Mouse (Mus musculus): ENCODE measurements around the gene Hspb3. TPM values are rescaled to one million over a fixed set of nuclear protein-coding genes. Genes with fewer than 3 reads are reported as not detected.

The Hspb3 gene
- total and polyA plus RNA-seq, 2 experiments from 2014 or later, result 0.21 to 1.1 TPM

DNA sequence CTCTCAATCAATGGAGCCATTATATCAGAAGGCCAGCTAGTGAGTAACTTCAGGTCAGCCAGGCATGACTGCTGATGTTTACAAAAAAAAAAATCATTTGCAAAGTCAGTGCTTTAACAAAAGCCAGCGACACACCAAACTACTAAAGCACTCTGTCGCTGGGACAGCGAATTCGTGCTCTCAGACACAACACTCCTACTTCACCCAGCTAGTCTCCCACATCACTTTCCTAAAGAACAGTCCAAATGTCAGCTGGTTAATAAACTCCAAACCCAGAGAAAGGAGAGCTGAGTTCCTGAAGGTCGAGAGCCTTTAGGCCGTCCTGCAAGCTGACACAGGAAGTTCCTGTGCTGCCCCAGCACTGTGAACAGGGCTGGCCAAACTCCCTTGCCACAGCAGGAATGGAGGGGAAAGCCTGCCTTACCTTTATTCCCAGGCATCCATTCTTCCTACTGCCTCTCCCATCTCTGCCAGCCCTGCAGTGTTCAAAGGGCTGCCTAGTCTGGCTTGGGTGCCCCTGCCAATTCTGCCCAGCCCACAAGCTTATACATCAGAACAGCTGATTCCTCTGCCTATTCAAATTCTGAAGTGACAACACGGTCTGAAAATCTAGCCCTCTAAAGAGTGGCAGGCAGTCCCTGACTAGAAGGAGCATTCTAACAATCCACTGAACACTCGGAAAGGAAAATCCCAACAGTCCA, 47.4 kb downstream of the Hspb3 start:
- H3K36me3 ChIP-seq (ENCODE audit: insufficient read depth, low read length), result no peaks in the 10 kb centered on the region
- DNase-seq (ENCODE audit: low spot score) (no peak), ATAC-seq (no peak)
- H3K4me1 ChIP-seq (ENCODE audit: insufficient read depth, low read length), result peaks cover 36% of the 10 kb centered on the region
- H3K27ac ChIP-seq, result peak overlapping the region; percentile 48; the same call in 1 of the 2 replicates
- 6% methylated on average over 8 of the region's 8 CpGs for WGBS
- H3K4me3 ChIP-seq (ENCODE audit: low read length), result peak overlapping the region; percentile 86
- peak overlapping the region; percentile 89 for H3K9ac ChIP-seq (replicated peaks; ENCODE audit: low read length)
- no peak for TF ChIP-seq CTCF (IDR thresholded peaks at IDR 0.05; ENCODE audit: low read depth)
- H3K9me3 ChIP-seq (ENCODE audit: low read length), result no peaks in the 10 kb centered on the region
- H3K27me3 ChIP-seq (ENCODE audit: insufficient read depth, low read length), result no peaks in the 10 kb centered on the region
- peak overlapping the region; percentile 89 for H3K4me2 ChIP-seq (ENCODE audit: low read depth, low read length)

- Histone ChIP-seq H3K4me2 (ENCODE audit: low read depth, low read length) (peak overlapping the region; percentile 89), H3K4me1 (ENCODE audit: insufficient read depth, low read length) (peaks cover 37% of the 10 kb centered on the region), H3K36me3 (ENCODE audit: insufficient read depth, low read length) (no peaks in the 10 kb centered on the region), H3K9ac (replicated peaks; ENCODE audit: low read length) (peak overlapping the region; percentile 89), H3K27me3 (ENCODE audit: insufficient read depth, low read length) (no peaks in the 10 kb centered on the region), H3K9me3 (ENCODE audit: low read length) (no peaks in the 10 kb centered on the region), H3K4me3 (ENCODE audit: low read length) (peak overlapping the region; percentile 86), H3K27ac (peak overlapping the region; percentile 48; the same call in 1 of the 2 replicates)
- TF ChIP-seq CTCF (IDR thresholded peaks at IDR 0.05; ENCODE audit: low read depth), result no peak
- WGBS, result 2% methylated on average over 10 of the region's 10 CpGs
- DNase-seq (ENCODE audit: low spot score), result peak; percentile 28
- no peak for ATAC-seq
Observed at GRCm38 (mm10) chr13:113615546-113615941, 47.9 kb downstream of the Hspb3 start.

GRCm38 (mm10) chr13:113614635-113615545, 48.6 kb downstream of the Hspb3 start:
- 13% methylated on average over 24 of the region's 24 CpGs for WGBS
- TF ChIP-seq CTCF (IDR thresholded peaks at IDR 0.05; ENCODE audit: low read depth), result no peak
- no peaks in the 10 kb centered on the region for H3K9me3 ChIP-seq (ENCODE audit: low read length)
- H3K27me3 ChIP-seq (ENCODE audit: insufficient read depth, low read length), result no peaks in the 10 kb centered on the region
- H3K4me1 ChIP-seq (ENCODE audit: insufficient read depth, low read length), result peaks cover 37% of the 10 kb centered on the region
- ATAC-seq, result no peak
- H3K9ac ChIP-seq (replicated peaks; ENCODE audit: low read length), result peak overlapping the region; percentile 89
- no peaks in the 10 kb centered on the region for H3K36me3 ChIP-seq (ENCODE audit: insufficient read depth, low read length)
- peak overlapping the region; percentile 86 for H3K4me3 ChIP-seq (ENCODE audit: low read length)
- peak; percentile 81 for DNase-seq (ENCODE audit: low spot score)
- H3K27ac ChIP-seq, result peak overlapping the region; percentile 48; the same call in 1 of the 2 replicates
- H3K4me2 ChIP-seq (ENCODE audit: low read depth, low read length), result peak overlapping the region; percentile 89

DNA sequence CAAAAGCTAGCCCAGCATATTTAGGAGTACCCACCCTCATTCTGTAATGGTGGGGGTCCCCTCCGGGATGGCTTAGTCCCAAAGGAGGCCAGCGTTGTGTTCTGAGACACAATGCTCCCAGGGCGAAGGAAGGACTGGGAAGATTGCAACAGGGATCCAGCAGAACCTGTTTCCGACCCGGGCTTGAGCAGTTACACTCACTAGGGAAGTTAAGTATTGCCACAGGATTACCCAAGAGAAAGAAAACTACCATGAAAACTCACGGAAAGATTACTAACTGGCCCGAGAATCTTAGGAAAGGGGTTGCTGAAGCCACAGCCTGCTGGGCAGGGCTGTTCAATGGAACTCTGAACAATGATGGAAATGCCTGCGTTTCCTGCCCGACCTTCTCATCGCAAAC, 49.6 kb downstream of the Hspb3 start:
- H3K27ac ChIP-seq, result no peak overlapping the region; the same call in 1 of the 2 replicates

DNA sequence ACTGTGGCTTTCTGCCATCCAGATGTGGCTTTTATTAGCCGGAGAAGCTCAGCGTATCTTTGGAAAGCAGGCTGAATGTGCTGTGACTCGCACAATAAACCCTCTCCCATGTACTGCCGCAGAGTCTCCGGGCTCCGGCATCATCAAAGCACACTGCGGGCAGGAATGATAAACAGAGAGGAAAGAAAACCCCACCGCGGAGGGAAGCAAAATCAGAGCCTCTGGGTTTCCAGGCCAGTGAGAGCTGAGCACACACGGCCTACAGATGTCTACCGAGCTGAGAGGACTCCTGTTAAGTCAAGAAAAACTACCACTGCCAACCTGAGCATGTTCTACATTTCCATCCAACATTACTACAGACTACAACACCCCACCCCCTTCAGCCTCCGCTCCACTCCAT, 50.1 kb downstream of the Hspb3 start:
- WGBS, result 25% methylated on average over 12 of the region's 12 CpGs
- ATAC-seq (no peak), DNase-seq (ENCODE audit: low spot score) (no peak)
- no peak overlapping the region for H3K27ac ChIP-seq
- H3K9me3 ChIP-seq (ENCODE audit: low read length), result no peaks in the 10 kb centered on the region
- H3K36me3 ChIP-seq (ENCODE audit: insufficient read depth, low read length), result no peaks in the 10 kb centered on the region
- H3K4me3 ChIP-seq (ENCODE audit: low read length), result peak overlapping the region; percentile 86
- H3K9ac ChIP-seq (replicated peaks; ENCODE audit: low read length), result no peak overlapping the region
- H3K4me2 ChIP-seq (ENCODE audit: low read depth, low read length), result peak overlapping the region; percentile 89
- H3K27me3 ChIP-seq (ENCODE audit: insufficient read depth, low read length), result no peaks in the 10 kb centered on the region
- no peak for TF ChIP-seq CTCF (IDR thresholded peaks at IDR 0.05; ENCODE audit: low read depth)
- peaks cover 37% of the 10 kb centered on the region for H3K4me1 ChIP-seq (ENCODE audit: insufficient read depth, low read length)

More for the DNA sequence above, 49.6 kb downstream of the Hspb3 start:
- Histone ChIP-seq H3K27me3 (ENCODE audit: insufficient read depth, low read length) (no peaks in the 10 kb centered on the region), H3K4me3 (ENCODE audit: low read length) (peak overlapping the region; percentile 86), H3K9me3 (ENCODE audit: low read length) (no peaks in the 10 kb centered on the region), H3K9ac (replicated peaks; ENCODE audit: low read length) (no peak overlapping the region; the same call in 1 of the 2 replicates), H3K36me3 (ENCODE audit: insufficient read depth, low read length) (no peaks in the 10 kb centered on the region), H3K4me1 (ENCODE audit: insufficient read depth, low read length) (peaks cover 37% of the 10 kb centered on the region), H3K4me2 (ENCODE audit: low read depth, low read length) (peak overlapping the region; percentile 89)
- ATAC-seq, result no peak
- no peak for TF ChIP-seq CTCF (IDR thresholded peaks at IDR 0.05; ENCODE audit: low read depth)
- DNase-seq (ENCODE audit: low spot score), result no peak
- WGBS, result 38% methylated on average over 10 of the region's 10 CpGs

Other genes starting within 250 kb of the Hspb3 start
- 38.2 and 44.4 TPM in 2 replicates for gene Snx18, start 45.1 kb downstream of the Hspb3 start, total RNA-seq (2014; rRNA removed)
- 11.1 and 11.5 TPM in 2 replicates for gene Snx18, start 45.1 kb downstream of the Hspb3 start, polyA plus RNA-seq (2015; fragmentation: Nextera tagmentation; extraction: Ambion mirVana)
- gene Arl15, start 130.8 kb upstream of the Hspb3 start, total RNA-seq (2014; rRNA removed), result 32.6 and 37.8 TPM in 2 replicates
- gene Arl15, start 130.8 kb upstream of the Hspb3 start, polyA plus RNA-seq (2015; fragmentation: Nextera tagmentation; extraction: Ambion mirVana), result 12.6 and 13.6 TPM in 2 replicates

Data from hindbrain, postnatal 0 days (tissue).